Mouse (Mus musculus): ENCODE results near the gene Slc44a4.

The Slc44a4 gene

GRCm38 (mm10) chr17:34913930-34914665, at the start of gene Slc44a4:
Slc44a4 (plus strand) TSS chr17:34914466.
- DNase-seq: no peak

DNA sequence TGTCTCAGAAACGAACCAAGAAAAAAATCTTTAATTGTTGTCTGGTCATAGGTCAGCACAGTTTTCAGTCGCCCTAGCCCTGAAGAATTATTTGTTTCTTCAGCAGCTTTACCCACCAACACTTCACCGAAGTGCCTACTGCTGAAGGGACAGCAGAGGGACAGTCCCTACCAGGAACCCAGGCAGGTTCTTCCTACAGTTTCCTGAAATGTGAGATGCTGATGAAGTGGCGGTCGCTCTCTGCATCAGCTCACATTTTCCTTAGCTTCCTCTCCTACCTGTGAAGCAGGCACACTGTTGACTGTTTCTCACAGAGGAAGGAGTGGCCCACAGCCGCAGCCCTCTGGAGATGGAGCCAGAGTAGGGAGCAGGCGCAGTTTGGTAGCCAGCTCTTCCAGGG, 48.3 kb upstream of the Slc44a4 start:
- peak in 1 of 2 experiments; percentile 15 for DNase-seq

DNA sequence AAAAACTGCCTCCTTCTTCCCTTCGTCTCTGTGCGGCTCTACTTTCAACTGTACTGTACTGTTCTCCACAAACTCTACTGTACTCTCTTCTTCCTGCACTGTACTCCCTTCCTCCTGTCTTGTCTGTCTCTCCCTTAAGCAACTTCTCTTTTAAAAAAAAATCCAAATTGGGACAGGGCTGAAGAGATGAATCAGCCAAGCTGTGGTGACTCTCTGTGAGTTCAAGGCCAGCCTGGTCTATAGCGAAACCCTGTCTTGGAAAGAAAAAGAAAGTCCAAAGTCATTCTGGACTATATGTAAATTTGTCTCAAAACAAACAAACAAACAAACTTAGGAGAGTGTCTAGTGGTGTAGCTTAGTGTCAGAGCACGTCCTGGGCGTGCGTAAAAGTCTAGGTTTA, 39.9 kb upstream of the Slc44a4 start:
- no peak for DNase-seq

DNA sequence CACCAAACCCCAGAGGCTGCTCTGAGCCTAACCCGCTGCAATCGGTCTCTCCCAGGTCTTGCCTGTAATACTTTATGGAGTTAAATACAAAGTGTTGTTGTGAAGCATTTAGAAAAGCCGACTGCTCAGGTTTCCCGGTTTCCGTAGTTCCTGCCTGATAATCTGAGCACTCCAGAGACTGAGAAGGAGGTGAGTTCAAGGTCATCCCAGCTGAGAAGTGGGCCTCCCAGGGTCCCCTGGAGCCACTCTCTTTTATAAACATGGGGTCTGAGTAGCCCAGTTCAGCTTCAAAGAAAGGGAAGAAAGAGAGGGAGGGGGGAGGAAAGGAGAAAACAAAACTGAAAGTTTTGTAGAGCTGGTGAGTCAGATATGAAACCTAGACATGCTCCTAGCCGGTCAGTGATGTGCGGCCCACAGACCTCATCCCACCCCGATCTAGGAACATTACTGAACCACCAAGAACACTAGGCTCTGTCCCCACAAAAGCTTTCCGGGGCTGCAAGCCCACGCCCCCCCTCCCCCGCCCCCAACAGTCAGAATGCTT, 34.9 kb upstream of the Slc44a4 start, which contains the start of gene Zbtb12:
Gene Zbtb12, plus strand, starts transcription at position 148 of the 544 bp plus-strand sequence.
- DNase-seq: no peak

DNA sequence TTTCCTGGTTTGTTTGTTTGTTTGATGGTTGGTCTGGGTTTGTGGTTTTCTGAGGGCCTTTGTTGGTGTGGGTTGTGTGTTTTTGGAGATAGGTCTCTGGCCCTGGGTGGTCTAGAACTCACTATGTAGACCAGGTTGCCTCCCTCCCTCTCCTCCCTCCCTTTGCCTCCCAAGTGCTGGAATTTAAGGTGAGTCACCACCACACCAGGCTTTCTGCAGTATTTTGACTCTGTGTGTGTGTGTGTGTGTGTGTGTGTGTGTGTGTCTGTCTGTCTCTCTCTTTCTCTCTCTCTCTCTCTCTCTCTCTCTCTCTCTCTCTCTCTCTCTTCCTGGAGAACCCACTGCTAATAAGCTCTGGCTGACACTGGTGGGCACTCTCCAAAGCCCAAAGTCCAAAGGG, 33.1 kb upstream of the Slc44a4 start:
- DNase-seq: no peak

DNA sequence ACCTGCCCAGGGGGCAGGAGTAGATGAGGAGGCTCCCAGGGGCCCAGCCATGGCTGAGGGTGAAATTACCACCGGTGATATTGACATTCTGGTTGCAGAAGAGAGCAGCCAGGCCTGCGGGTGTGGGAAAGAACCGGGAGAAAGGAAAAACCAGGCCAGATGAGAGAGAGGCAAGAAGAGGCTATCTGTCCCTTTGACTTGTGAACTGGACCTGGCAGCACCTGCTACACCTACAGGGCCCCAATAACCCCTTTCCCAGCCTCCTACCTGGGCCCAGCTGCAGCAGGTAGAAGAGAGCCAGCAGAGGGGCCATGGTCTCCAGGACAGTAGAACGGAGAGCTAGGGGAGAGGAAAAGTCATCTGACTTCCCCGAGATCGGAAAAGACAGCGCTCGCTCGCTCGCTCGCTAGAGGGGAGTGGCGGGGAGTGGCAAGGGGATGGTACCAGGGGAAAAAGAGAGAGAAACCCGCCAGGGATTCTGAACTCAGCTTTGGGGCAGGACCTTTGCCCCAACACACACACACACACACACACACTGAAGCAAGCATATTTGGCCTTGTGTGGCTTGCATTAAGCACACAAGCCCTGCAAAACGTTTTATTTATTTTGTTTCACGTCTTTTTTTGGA, 32.5 kb upstream of the Slc44a4 start, which contains the start of gene Gm20547:
Gene Gm20547, minus strand, starts transcription at position 360 of the 628 bp plus-strand sequence.
- DNase-seq: no peak

GRCm38 (mm10) chr17:34883332-34883731, 30.9 kb upstream of the Slc44a4 start:
- no peak for DNase-seq

- no peak for DNase-seq
Observed at GRCm38 (mm10) chr17:34884704-34885103, 29.6 kb upstream of the Slc44a4 start.

DNA sequence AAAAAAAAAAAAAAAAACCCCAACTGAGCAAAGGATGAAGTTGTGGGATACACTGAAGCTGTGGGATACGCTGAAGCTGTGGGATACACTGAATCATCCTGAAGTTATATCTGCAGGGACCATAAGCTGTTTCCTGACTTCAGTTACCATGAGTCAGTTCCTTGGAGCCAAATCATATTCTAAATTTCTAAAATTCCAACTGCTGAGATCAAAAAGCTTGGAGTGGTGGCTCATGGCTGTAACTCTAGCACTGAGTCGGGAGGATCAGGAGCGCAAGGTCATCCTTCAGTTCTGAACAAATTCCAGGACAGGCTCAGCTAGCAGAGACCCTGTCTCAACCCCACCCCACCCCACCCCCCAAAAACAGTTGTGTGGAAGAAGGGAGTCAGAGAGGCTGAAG, 28.7 kb upstream of the Slc44a4 start:
- no peak for DNase-seq

DNA sequence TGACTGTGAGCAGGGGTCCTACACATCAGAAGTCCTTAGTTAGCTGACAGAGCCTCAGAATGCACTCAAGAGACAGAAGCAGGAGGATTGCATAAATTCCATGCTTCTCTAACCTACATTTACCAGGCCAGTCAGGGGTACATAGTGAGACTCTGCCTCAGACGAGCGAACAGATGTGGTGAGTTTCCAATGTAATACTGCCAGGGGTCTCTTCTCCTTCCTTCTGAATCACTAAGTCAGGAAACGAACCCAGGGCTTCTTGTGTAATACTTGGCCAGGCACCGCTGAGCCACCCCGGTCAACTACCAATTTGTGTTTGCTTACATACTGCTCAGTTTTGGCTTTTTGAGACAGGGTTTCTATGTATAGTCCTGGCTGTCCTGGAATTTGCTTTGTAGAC, 26.3 kb upstream of the Slc44a4 start:
- DNase-seq: no peak

DNA sequence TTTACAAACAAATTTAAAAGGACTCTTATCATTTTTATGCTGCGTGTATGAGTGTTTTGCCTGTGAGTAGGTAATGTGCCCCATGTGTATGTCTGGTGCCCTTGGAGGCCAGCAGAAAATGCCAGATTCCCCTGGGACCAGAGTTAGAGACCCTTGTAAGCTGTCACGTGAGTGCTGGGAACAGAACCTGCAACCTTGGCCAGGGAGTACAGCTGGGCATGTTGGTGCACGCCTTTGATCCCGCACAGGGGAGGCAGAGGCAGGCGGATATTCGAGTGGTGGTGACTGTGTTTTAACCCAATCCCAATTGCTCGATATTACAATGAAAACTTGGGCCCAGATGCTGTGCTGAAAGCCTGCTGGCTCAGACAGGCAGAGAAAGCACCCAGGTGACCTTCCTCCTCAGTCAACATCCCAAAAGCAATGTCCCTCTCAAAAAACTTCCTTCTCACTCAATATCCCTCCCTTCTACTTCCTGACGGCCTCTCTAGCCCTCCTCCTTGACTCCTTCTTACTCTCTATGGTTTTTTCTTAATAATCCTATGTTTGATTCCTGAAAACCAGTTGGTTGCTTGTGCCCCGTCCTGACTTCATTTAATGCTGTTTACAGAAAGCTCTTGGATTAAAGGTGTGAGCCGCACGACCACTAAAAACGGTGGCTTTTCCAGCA, 24.1 kb upstream of the Slc44a4 start:
- DNase-seq: no peak

DNA sequence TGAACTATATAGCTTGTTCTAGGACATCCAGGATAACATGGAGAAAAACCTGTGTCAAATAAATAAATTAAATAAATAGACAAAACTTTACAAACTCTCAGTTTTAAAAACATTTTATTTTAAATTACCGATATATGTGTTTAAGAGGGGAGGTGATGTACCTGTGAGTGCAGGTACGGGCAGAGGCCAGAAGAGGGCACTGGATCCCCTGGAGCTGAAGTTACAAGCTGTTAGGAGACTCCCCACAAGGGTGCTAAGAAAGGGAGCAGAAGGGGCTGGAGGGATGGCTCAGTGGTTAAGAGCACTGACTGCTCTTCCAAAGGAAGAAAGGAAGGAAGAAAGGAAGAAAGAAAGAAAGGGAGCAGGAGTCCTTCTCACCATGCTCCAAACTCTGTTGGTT, 22.9 kb upstream of the Slc44a4 start:
- no peak for DNase-seq

DNA sequence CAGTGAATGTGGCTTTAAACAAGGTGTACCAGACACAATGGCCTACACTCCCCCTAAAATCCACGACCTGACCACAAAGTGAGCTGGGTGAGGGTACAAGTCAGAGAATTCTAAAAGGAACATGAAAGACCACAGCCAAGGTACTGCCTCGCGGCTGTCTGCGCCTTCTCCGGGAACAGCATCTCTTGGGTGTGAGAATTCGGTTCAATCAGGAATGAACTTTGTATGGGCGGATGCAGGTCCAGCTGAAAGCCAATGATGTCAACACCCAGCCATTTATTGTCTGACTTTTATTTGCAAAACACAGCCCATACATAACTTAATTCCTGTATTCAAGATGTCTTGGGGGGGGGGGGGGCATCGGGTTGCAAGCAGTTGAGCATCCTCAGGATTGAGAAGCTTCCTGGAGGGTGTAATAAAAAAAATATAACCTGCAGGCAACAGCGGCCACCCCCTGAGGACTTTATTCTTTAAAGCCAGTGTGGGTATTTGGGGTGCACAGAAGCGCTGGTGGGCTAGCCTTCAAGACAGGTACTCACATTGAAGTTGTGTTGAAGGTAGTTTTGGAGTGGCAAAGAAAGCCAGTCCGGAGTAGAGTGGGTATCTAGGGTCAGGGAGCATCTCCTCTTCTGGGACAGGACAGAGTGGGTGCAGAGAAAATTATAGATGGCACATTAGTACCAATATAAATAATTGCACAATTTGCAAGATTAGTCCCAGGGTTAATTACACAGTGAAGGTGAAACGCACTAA, 21.0 kb upstream of the Slc44a4 start:
- no peak for DNase-seq

GRCm38 (mm10) chr17:34894074-34894597, 20.1 kb upstream of the Slc44a4 start:
- DNase-seq: peak; percentile 94 to 95

GRCm38 (mm10) chr17:34894801-34895530, 19.3 kb upstream of the Slc44a4 start:
- peak; percentile 48 to 53 for DNase-seq

DNA sequence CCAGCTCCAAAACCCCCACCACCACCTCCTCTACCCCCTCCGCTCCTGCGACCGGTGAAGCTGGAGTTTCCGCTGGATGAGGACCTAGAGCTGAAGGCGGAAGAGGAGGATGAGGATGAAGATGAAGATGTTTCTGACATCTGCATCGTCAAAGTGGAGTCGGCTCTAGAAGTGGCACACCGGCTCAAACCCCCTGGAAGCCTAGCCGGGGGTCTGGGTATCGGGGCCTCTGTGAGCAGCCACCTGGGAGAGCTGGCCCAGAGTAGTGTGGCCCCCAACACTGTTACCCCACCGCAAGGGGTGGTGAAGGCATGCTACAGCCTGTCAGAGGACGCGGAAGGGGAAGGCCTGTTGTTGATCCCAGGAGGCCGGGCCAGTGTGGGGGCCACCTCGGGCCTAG, 18.5 kb upstream of the Slc44a4 start:
- DNase-seq: no peak

DNA sequence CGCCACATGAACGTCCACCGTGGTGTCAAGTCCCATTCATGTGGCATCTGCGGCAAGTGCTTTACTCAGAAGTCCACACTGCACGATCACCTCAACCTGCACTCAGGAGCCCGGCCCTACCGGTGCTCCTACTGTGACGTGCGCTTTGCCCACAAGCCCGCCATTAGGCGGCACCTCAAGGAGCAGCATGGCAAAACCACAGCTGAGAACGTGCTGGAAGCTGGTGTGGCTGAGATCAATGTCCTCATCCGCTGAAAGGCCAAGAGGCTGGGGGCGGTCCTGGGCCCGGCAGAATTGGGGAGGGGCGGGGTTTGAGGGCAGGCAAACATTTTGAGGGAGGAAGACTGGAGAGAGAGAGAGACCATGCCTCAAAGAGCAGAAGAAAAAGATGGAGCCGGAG, 17.9 kb upstream of the Slc44a4 start:
- DNase-seq: no peak

- peak in 1 of 2 experiments; percentile 68 for DNase-seq
Observed at GRCm38 (mm10) chr17:34897373-34898159, 16.7 kb upstream of the Slc44a4 start.

GRCm38 (mm10) chr17:34898160-34898586, 16.1 kb upstream of the Slc44a4 start, which contains the start of the genes C2 and Ehmt2:
C2 (minus strand) TSS chr17:34898265.
Ehmt2 (plus strand) TSS chr17:34898469.
- peak; percentile 74 to 80 for DNase-seq

DNA sequence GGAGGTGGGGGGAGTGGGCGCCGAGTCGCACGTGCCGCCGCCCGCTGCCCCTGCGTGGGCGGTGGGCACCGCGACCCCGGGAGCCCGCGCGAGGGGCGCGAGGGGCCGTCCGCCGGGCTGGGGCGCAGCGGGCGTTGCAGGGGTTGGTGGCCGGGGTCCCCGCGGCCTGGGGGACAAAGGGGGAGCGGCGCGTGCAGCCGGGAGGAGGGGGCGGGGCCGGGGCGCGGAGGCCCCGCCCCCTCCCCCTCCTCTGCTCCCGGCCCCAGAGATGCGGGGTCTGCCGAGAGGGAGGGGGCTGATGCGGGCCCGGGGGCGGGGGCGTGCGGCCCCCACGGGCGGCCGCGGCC, 15.6 kb upstream of the Slc44a4 start:
- no peak for DNase-seq

All from lung, adult 18-20 months (tissue).